Mouse (Mus musculus) erythroblast, embryonic 14.5 days (primary cell): ENCODE measurements around the gene Snta1.
"Not testable (repeated sequence)": the region's sequence is repeated elsewhere in the genome, so short reads cannot be mapped to it uniquely, and the experiment has no call there.

Source experiments
- GATA1 ChIP-seq: IDR thresholded peaks from 2 replicates; pipeline ENCODE4 v1.6.1; 2012; ENCODE audit warnings: low read length, inconsistent platforms, mixed read lengths
- TAL1 ChIP-seq: IDR thresholded peaks from 3 replicates; pipeline ENCODE4 v1.6.1; 2012; ENCODE audit warnings: low read length, inconsistent platforms, mixed read lengths

- not testable (repeated sequence) for TF ChIP-seq TAL1, GATA1
Measured at GRCm38 (mm10) chr2:154354000-154354425, 53.9 kb downstream of the Snta1 start.
